ENCODE assay signal across 1 mouse cellular context in genomic region chr16:4938461-4938860, GRCm38 (mm10).
TF ChIP-seq lines count a peak whose summit lies in the region.

Gene Nudt16l1 (plus strand): TSS chr16:4938761.

TF ChIP-seq in CH12.LX, 34 proteins besides CTCF, POLR2A, EP300 and RAD21 (continued from another document):
- no peak for TF ChIP-seq POLR2AphosphoS2 (IDR thresholded peaks at IDR 0.05; ENCODE audit: low read depth, low read length)
